Mouse (Mus musculus): ENCODE measurements around the gene Eef1a2.
"Not testable (repeated sequence)": the region's sequence is repeated elsewhere in the genome, so short reads cannot be mapped to it uniquely, and the experiment has no call there.

The Eef1a2 gene

GRCm38 (mm10) chr2:181156248-181157121, at the start of gene Eef1a2:
Gene Eef1a2 (minus strand): TSS chr2:181157014.
- CTCF ChIA-PET = interaction anchor here (0.7 kb wide), 1 partner anchor 537 kb away, joined by 5 read pairs; no protein-coding TSS in a partner anchor

- CTCF ChIA-PET = no interaction called here
Observed at GRCm38 (mm10) chr2:181206118-181206517, 49.3 kb upstream of the Eef1a2 start.

- CTCF ChIA-PET = no interaction called here
Observed at GRCm38 (mm10) chr2:181205678-181206077, 48.9 kb upstream of the Eef1a2 start.

GRCm38 (mm10) chr2:181202886-181203285, 46.1 kb upstream of the Eef1a2 start:
- CTCF ChIA-PET = no interaction called here

GRCm38 (mm10) chr2:181202422-181202821, 45.6 kb upstream of the Eef1a2 start, which contains the start of gene Ptk6:
Gene Ptk6 (minus strand): TSS chr2:181202789.
- CTCF ChIA-PET = interaction anchor here (0.6 kb wide), 1 partner anchor 19 kb away, joined by 19 read pairs; no protein-coding TSS in a partner anchor

GRCm38 (mm10) chr2:181201606-181202005, 44.8 kb upstream of the Eef1a2 start:
- CTCF ChIA-PET = no interaction called here

- CTCF ChIA-PET = no interaction called here
Observed at GRCm38 (mm10) chr2:181196628-181197300, 40.0 kb upstream of the Eef1a2 start.

GRCm38 (mm10) chr2:181193044-181193443, 36.2 kb upstream of the Eef1a2 start:
- CTCF ChIA-PET = no interaction called here

- CTCF ChIA-PET = no interaction called here
Observed at GRCm38 (mm10) chr2:181191936-181192335, 35.1 kb upstream of the Eef1a2 start.

- CTCF ChIA-PET = not testable (repeated sequence)
Observed at GRCm38 (mm10) chr2:181191385-181191784, 34.6 kb upstream of the Eef1a2 start.

GRCm38 (mm10) chr2:181189321-181189720, 32.5 kb upstream of the Eef1a2 start:
- CTCF ChIA-PET = interaction anchor here (1.2 kb wide), 1 partner anchor 49 kb away, joined by 3 read pairs; no protein-coding TSS in a partner anchor

GRCm38 (mm10) chr2:181188681-181189080, 31.9 kb upstream of the Eef1a2 start:
- CTCF ChIA-PET = interaction anchor here (1.2 kb wide), 1 partner anchor 49 kb away, joined by 3 read pairs; no protein-coding TSS in a partner anchor

GRCm38 (mm10) chr2:181187121-181188000, 30.5 kb upstream of the Eef1a2 start, which contains the start of gene Ppdpf:
Gene Ppdpf (plus strand): TSS chr2:181187247.
- CTCF ChIA-PET = interaction anchor here (0.6 to 1.6 kb wide), 7 partner anchors 24 to 319 kb away, joined by 3 to 5 read pairs (median 3); partner anchors contain the start of gene Fndc11

GRCm38 (mm10) chr2:181186635-181187034, 29.8 kb upstream of the Eef1a2 start:
- CTCF ChIA-PET = interaction anchor here (0.6 to 1.6 kb wide), 8 partner anchors 25 to 320 kb away, joined by 3 to 5 read pairs (median 3); partner anchors contain the start of gene Fndc11

GRCm38 (mm10) chr2:181180898-181181297, 24.1 kb upstream of the Eef1a2 start:
- CTCF ChIA-PET = no interaction called here

- CTCF ChIA-PET = no interaction called here
Observed at GRCm38 (mm10) chr2:181178471-181178870, 21.7 kb upstream of the Eef1a2 start.

GRCm38 (mm10) chr2:181178015-181178414, 21.2 kb upstream of the Eef1a2 start:
- CTCF ChIA-PET = no interaction called here

GRCm38 (mm10) chr2:181174646-181175045, 17.8 kb upstream of the Eef1a2 start:
- CTCF ChIA-PET = no interaction called here

GRCm38 (mm10) chr2:181166469-181166868, 9.7 kb upstream of the Eef1a2 start:
- CTCF ChIA-PET = no interaction called here

- CTCF ChIA-PET = no interaction called here
Observed at GRCm38 (mm10) chr2:181160821-181161220, 4.0 kb upstream of the Eef1a2 start.

GRCm38 (mm10) chr2:181159771-181160170, 3.0 kb upstream of the Eef1a2 start:
- CTCF ChIA-PET = no interaction called here
